Mouse (Mus musculus): ENCODE results near the gene Rps27l. TPM values are rescaled to one million over a fixed set of nuclear protein-coding genes. Genes with fewer than 3 reads are reported as not detected.

The Rps27l gene
- polyA plus RNA-seq, 1 experiment from 2014 or later: 527 TPM

Other genes with a start within 250 kb of the Rps27l start
- 0.26 and 0.42 TPM in 2 replicates for gene Car12, start 232.4 kb upstream of the Rps27l start, polyA plus RNA-seq (2014; fragmentation: Nextera tagmentation; extraction: Ambion mirVana)
- 9.1 and 11.0 TPM in 2 replicates for gene Aph1b, start 150.6 kb upstream of the Rps27l start, polyA plus RNA-seq (2014; fragmentation: Nextera tagmentation; extraction: Ambion mirVana)
- gene Gm10647, start 149.0 kb upstream of the Rps27l start, polyA plus RNA-seq (2014; fragmentation: Nextera tagmentation; extraction: Ambion mirVana): 0.46 and 0.57 TPM in 2 replicates
- gene Aph1c, start 111.4 kb upstream of the Rps27l start, polyA plus RNA-seq (2014; fragmentation: Nextera tagmentation; extraction: Ambion mirVana): 2.1 and 4.5 TPM in 2 replicates
- gene Rab8b, start 26.4 kb upstream of the Rps27l start, polyA plus RNA-seq (2014; fragmentation: Nextera tagmentation; extraction: Ambion mirVana): 16.7 and 18.9 TPM in 2 replicates
- gene Lactb, start 29.4 kb downstream of the Rps27l start, polyA plus RNA-seq (2014; fragmentation: Nextera tagmentation; extraction: Ambion mirVana): 8.5 and 8.7 TPM in 2 replicates
- 5,210 and 5,334 TPM in 2 replicates for gene Tpm1, start 103.3 kb downstream of the Rps27l start, polyA plus RNA-seq (2014; fragmentation: Nextera tagmentation; extraction: Ambion mirVana)